Mouse (Mus musculus) testis, adult 2 months (tissue): Measurements from ENCODE around the gene Gm20503.

ENCODE experiments used
- CTCF ChIP-seq: fragments of 200-500 bp; IDR thresholded peaks from 2 replicates; pipeline ENCODE4 v1.5.1; 2012; ENCODE audit warnings: low read depth, mild to moderate bottlenecking, inconsistent platforms, low read length, moderate library complexity; ENCODE audit not compliant: control insufficient read depth, insufficient read depth, insufficient replicate concordance
- POLR2A ChIP-seq: fragments of 200-500 bp; IDR thresholded peaks from 2 replicates; pipeline ENCODE4 v1.6.1; 2012; ENCODE audit warnings: low read depth, mild to moderate bottlenecking, inconsistent platforms, low read length, moderate library complexity; ENCODE audit not compliant: control insufficient read depth

DNA sequence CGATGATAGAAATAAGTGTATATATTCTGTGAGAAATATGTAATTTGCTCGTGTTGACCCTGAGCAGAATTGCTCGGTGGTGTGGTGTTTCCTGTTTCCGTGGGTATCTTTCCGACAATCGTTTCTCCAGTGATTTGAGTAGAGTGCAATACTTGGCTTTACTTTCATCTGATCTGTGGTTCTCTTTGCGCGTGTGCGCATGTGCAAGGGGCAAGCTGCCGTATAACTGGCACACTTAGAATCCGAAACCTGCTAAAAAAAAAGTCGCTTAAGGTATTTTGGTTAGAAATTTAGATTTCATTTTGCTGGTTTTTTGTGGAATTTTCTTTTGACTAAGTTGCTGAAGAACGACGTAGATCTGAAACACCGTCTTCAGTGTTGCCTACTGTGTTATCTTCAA lies 41.3 kb upstream of the Gm20503 start:
- no peak for TF ChIP-seq CTCF
- TF ChIP-seq POLR2A = no peak
